Mouse (Mus musculus) retina, postnatal 1 day (tissue): ENCODE results near the gene Fibin.

ENCODE experiments used
- DNase-seq: peaks from one replicate; pipeline ENCODE4 v3.0.0-alpha.2; 2012

Gene Fibin

GRCm38 (mm10) chr2:110313305-110313824, 49.6 kb downstream of the Fibin start:
- no peak for DNase-seq
